Mouse (Mus musculus) lung, adult 2 months (tissue): Measurements from ENCODE around the gene Gtf2ird2.

ENCODE experiments used
- CTCF ChIP-seq: fragments of 200-500 bp; IDR thresholded peaks from 2 replicates; pipeline ENCODE4 v1.5.1; 2011; ENCODE audit warnings: mild to moderate bottlenecking, low read length, control low read depth; ENCODE audit not compliant: insufficient read depth
- POLR2A ChIP-seq: fragments of 200-500 bp; IDR thresholded peaks from 2 replicates; pipeline ENCODE4 v1.6.1; 2011; ENCODE audit warnings: low read depth, mild to moderate bottlenecking, control low read depth, low read length, borderline replicate concordance; ENCODE audit errors: extremely low read depth

DNA sequence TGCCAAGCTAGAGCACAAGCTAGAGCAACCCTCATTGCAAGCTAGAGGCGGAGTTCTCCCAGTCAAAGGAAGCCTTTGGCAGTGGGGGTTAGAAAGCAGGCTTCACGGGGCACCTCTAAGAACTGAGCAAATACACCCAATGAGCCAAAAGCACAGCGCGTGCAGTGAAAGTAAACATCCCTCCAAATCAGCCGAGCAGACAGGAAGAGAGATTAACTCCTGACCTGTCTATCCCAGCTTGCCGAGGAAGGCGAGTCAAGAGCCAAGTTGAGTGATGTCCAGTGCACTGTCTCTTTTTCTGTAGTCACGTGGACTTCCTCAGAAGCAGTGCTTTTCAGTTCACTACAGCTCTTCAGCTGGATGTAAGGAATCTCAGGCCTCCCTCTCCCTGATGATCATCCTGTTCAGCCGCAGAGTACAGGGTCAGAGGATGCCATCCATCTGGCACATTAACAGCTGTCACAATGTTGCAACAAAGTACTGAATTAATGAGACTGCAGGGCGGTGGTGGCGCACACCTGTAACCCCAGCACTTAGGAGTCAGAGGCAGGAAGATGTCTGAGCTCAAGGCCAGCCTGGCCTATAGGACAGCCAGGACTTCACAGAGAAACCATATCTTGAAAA, 26.2 kb downstream of the Gtf2ird2 start:
- TF ChIP-seq POLR2A (no peak), CTCF (no peak)
